Mouse (Mus musculus): Measurements from ENCODE around the gene Mmel1. TPM values are rescaled to one million over a fixed set of nuclear protein-coding genes. Genes with fewer than 3 reads are reported as not detected.

Gene Mmel1
- polyA plus RNA-seq, 1 experiment from 2014 or later: 0.18 TPM

- no peak for ATAC-seq (ENCODE audit: insufficient number of reproducible peaks, insufficient read depth, low FRiP score, low TSS enrichment)
- H3K27me3 ChIP-seq: no peaks in the 10 kb centered on the region
- H3K36me3 ChIP-seq: no peaks in the 10 kb centered on the region
- whole genome bisulfite sequencing: 25% methylated on average over 5 of the region's 5 CpGs
- H3K4me3 ChIP-seq: 0 out of 2 replicates have a peak overlapping the region, but pooled peaks have one; percentile 1
- no peak overlapping the region for H3K9ac ChIP-seq
- H3K4me2 ChIP-seq (replicated peaks): peak overlapping the region; percentile 29
- peaks cover 20% of the 10 kb centered on the region for H3K4me1 ChIP-seq
- H3K9me3 ChIP-seq: no peaks in the 10 kb centered on the region
- peak overlapping the region; percentile 82 for H3K27ac ChIP-seq
These were observed 58.5 kb downstream of the Mmel1 start for GRCm38 (mm10) chr4:154927899-154928337.

GRCm38 (mm10) chr4:154928395-154929087 is 59.2 kb downstream of the Mmel1 start, which contains the start of gene Tnfrsf14:
TSS of gene Tnfrsf14 (minus strand) at chr4:154928563.
- H3K4me1 ChIP-seq: peaks cover 20% of the 10 kb centered on the region
- peak within 1 kb of the TSS; percentile 29 for H3K4me2 ChIP-seq (replicated peaks)
- peak within 1 kb of the TSS; percentile 0; the same call in 1 of the 2 replicates for H3K9ac ChIP-seq
- H3K27ac ChIP-seq: peak within 1 kb of the TSS; percentile 82
- H3K4me3 ChIP-seq: 0 out of 2 replicates have a peak within 1 kb of the TSS, but pooled peaks have one; percentile 1
- no peaks in the 10 kb centered on the region for H3K27me3 ChIP-seq
- ATAC-seq (ENCODE audit: insufficient number of reproducible peaks, insufficient read depth, low FRiP score, low TSS enrichment): no peak
- 51% methylated on average over 12 of the region's 12 CpGs for whole genome bisulfite sequencing
- H3K9me3 ChIP-seq: no peaks in the 10 kb centered on the region
- H3K36me3 ChIP-seq: no peaks in the 10 kb centered on the region

- Histone ChIP-seq H3K4me1 (peaks cover 20% of the 10 kb centered on the region), H3K36me3 (no peaks in the 10 kb centered on the region), H3K27ac (no peak overlapping the region), H3K27me3 (no peaks in the 10 kb centered on the region), H3K4me2 (replicated peaks) (no peak overlapping the region), H3K9ac (no peak overlapping the region), H3K4me3 (no peak overlapping the region), H3K9me3 (no peaks in the 10 kb centered on the region)
- WGBS: 74% methylated on average over 12 of the region's 12 CpGs
- ATAC-seq (ENCODE audit: insufficient number of reproducible peaks, insufficient read depth, low FRiP score, low TSS enrichment): no peak
These were observed 59.8 kb downstream of the Mmel1 start for GRCm38 (mm10) chr4:154929088-154929660.

- Histone ChIP-seq H3K27me3 (peaks cover 3% of the 10 kb centered on the region; the same call in 1 of the 2 replicates), H3K4me1 (peaks cover 4% of the 10 kb centered on the region), H3K27ac (no peak overlapping the region), H3K4me2 (replicated peaks) (no peak overlapping the region), H3K9ac (no peak overlapping the region), H3K9me3 (no peaks in the 10 kb centered on the region), H3K4me3 (no peak overlapping the region), H3K36me3 (no peaks in the 10 kb centered on the region)
- no peak for ATAC-seq (ENCODE audit: insufficient number of reproducible peaks, insufficient read depth, low FRiP score, low TSS enrichment)
- 64% methylated on average over 13 of the region's 13 CpGs for WGBS
These were observed 64.0 kb downstream of the Mmel1 start for GRCm38 (mm10) chr4:154933306-154933907.

- H3K4me3 ChIP-seq: no peak overlapping the region
- 92% methylated on average over 2 of the region's 2 CpGs for WGBS
- no peak overlapping the region for H3K4me2 ChIP-seq (replicated peaks)
- ATAC-seq (ENCODE audit: insufficient number of reproducible peaks, insufficient read depth, low FRiP score, low TSS enrichment): no peak
- H3K27me3 ChIP-seq: peaks cover 3% of the 10 kb centered on the region; the same call in 1 of the 2 replicates
- no peak overlapping the region for H3K9ac ChIP-seq
- H3K27ac ChIP-seq: no peak overlapping the region
- H3K4me1 ChIP-seq: no peaks in the 10 kb centered on the region
- H3K36me3 ChIP-seq: no peaks in the 10 kb centered on the region
- no peaks in the 10 kb centered on the region for H3K9me3 ChIP-seq
These were observed 65.4 kb downstream of the Mmel1 start for GRCm38 (mm10) chr4:154934800-154935199.

GRCm38 (mm10) chr4:154935788-154936187 is 66.4 kb downstream of the Mmel1 start:
- ATAC-seq (ENCODE audit: insufficient number of reproducible peaks, insufficient read depth, low FRiP score, low TSS enrichment): no peak
- Histone ChIP-seq H3K4me2 (replicated peaks) (no peak overlapping the region), H3K9me3 (no peaks in the 10 kb centered on the region), H3K9ac (no peak overlapping the region), H3K36me3 (no peaks in the 10 kb centered on the region), H3K4me3 (no peak overlapping the region), H3K27ac (no peak overlapping the region), H3K4me1 (no peaks in the 10 kb centered on the region), H3K27me3 (peaks cover 3% of the 10 kb centered on the region; the same call in 1 of the 2 replicates)
- 76% methylated on average over 7 of the region's 7 CpGs for WGBS

- Histone ChIP-seq H3K9ac (no peak overlapping the region), H3K27me3 (peaks cover 3% of the 10 kb centered on the region; the same call in 1 of the 2 replicates), H3K4me2 (replicated peaks) (no peak overlapping the region), H3K9me3 (no peaks in the 10 kb centered on the region), H3K27ac (no peak overlapping the region), H3K4me1 (no peaks in the 10 kb centered on the region), H3K36me3 (no peaks in the 10 kb centered on the region), H3K4me3 (no peak overlapping the region)
- WGBS: 59% methylated on average over 8 of the region's 8 CpGs
- no peak for ATAC-seq (ENCODE audit: insufficient number of reproducible peaks, insufficient read depth, low FRiP score, low TSS enrichment)
These were observed 67.3 kb downstream of the Mmel1 start for GRCm38 (mm10) chr4:154936542-154937255.

- 85% methylated on average over 1 of the region's 1 CpGs for WGBS
- Histone ChIP-seq H3K4me3 (no peak overlapping the region), H3K36me3 (no peaks in the 10 kb centered on the region), H3K4me1 (no peaks in the 10 kb centered on the region), H3K9ac (no peak overlapping the region), H3K9me3 (no peaks in the 10 kb centered on the region), H3K27me3 (peaks cover 3% of the 10 kb centered on the region; the same call in 1 of the 2 replicates), H3K4me2 (replicated peaks) (no peak overlapping the region), H3K27ac (no peak overlapping the region)
- no peak for ATAC-seq (ENCODE audit: insufficient number of reproducible peaks, insufficient read depth, low FRiP score, low TSS enrichment)
These were observed 68.4 kb downstream of the Mmel1 start for GRCm38 (mm10) chr4:154937746-154938145.

GRCm38 (mm10) chr4:154940156-154940555 is 70.8 kb downstream of the Mmel1 start:
- WGBS: 85% methylated on average over 2 of the region's 2 CpGs

GRCm38 (mm10) chr4:154941831-154942230 is 72.4 kb downstream of the Mmel1 start:
- H3K27ac ChIP-seq: no peak overlapping the region
- no peaks in the 10 kb centered on the region for H3K27me3 ChIP-seq
- peaks cover 8% of the 10 kb centered on the region for H3K4me1 ChIP-seq
- no peak for ATAC-seq (ENCODE audit: insufficient number of reproducible peaks, insufficient read depth, low FRiP score, low TSS enrichment)
- no peaks in the 10 kb centered on the region for H3K9me3 ChIP-seq
- no peak overlapping the region for H3K4me2 ChIP-seq (replicated peaks)
- no peaks in the 10 kb centered on the region for H3K36me3 ChIP-seq
- 91% methylated on average over 5 of the region's 5 CpGs for WGBS
- no peak overlapping the region for H3K9ac ChIP-seq
- H3K4me3 ChIP-seq: no peak overlapping the region

More at GRCm38 (mm10) chr4:154940156-154940555, 70.8 kb downstream of the Mmel1 start:
- Histone ChIP-seq H3K4me3 (no peak overlapping the region), H3K4me2 (replicated peaks) (no peak overlapping the region), H3K9me3 (no peaks in the 10 kb centered on the region), H3K27ac (no peak overlapping the region), H3K9ac (no peak overlapping the region), H3K4me1 (no peaks in the 10 kb centered on the region), H3K36me3 (no peaks in the 10 kb centered on the region), H3K27me3 (no peaks in the 10 kb centered on the region)
- ATAC-seq (ENCODE audit: insufficient number of reproducible peaks, insufficient read depth, low FRiP score, low TSS enrichment): no peak

GRCm38 (mm10) chr4:154942632-154943322 is 73.4 kb downstream of the Mmel1 start:
- no peak overlapping the region for H3K9ac ChIP-seq
- no peak overlapping the region for H3K27ac ChIP-seq
- no peak for ATAC-seq (ENCODE audit: insufficient number of reproducible peaks, insufficient read depth, low FRiP score, low TSS enrichment)
- no peaks in the 10 kb centered on the region for H3K27me3 ChIP-seq
- 79% methylated on average over 10 of the region's 10 CpGs for WGBS
- no peak overlapping the region for H3K4me3 ChIP-seq
- no peaks in the 10 kb centered on the region for H3K9me3 ChIP-seq
- no peak overlapping the region for H3K4me2 ChIP-seq (replicated peaks)
- H3K36me3 ChIP-seq: no peaks in the 10 kb centered on the region
- H3K4me1 ChIP-seq: peaks cover 8% of the 10 kb centered on the region

All from embryonic facial prominence, embryonic 12.5 days (tissue).